Mouse (Mus musculus) testis, adult 2 months (tissue): ENCODE measurements around the gene Arhgap9.

Source experiments
- CTCF ChIP-seq: fragments of 200-500 bp; IDR thresholded peaks from 2 replicates; pipeline ENCODE4 v1.5.1; 2012; ENCODE audit warnings: low read depth, mild to moderate bottlenecking, inconsistent platforms, low read length, moderate library complexity; ENCODE audit not compliant: control insufficient read depth, insufficient read depth, insufficient replicate concordance
- POLR2A ChIP-seq: fragments of 200-500 bp; IDR thresholded peaks from 2 replicates; pipeline ENCODE4 v1.6.1; 2012; ENCODE audit warnings: low read depth, mild to moderate bottlenecking, inconsistent platforms, low read length, moderate library complexity; ENCODE audit not compliant: control insufficient read depth

DNA sequence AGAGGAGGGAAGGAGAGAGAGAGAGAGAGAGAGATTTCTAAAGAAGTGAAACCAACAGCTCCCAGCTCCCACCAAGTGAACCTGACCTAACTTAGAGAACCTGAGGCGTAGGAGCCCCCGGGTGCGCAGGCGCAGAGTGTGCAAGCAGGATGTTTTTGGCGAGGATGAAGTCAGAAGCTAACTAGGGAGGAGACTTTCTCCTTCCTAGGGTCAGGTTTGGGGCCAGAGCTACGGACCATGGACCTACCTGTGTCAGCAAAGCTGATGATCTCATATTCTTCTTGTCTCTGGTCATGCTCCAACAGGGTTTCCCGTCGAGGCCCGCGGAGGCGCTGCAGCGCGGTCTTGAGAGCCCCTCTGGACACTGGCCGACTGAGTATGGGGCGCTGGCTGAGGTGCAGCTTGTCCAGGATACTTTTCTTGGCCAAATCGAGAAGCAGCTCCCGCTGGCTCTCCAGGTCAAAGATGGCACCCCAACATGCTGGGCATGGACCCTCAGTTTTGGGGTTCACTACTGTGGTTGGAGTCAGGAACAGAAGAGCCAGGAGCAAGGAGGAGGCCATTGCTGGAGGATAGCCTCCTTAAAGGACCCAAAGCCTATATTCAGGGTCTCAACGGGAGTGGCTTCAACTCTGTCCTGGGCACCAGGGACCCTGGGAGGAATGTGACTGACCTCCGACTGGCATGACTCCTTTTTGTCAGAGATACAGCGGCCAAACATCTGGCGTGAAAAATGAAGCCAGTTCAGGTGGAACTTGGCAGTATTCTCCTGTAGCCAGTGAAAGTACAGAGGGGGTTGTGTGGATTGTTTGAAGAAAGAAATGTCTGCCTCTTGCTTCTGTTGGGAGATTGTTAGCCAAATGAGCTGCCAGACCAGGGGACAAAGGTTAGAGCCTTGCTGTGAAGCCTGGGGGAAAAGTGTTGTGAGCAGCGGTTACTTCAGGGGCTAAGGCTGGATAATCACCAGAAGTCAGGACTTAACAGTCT, 48.4 kb downstream of the Arhgap9 start, which contains the start of gene Inhbc:
- no peak for TF ChIP-seq CTCF
- no peak for TF ChIP-seq POLR2A
